Mouse (Mus musculus): ENCODE results near the gene Gopc. TPM values are rescaled to one million over a fixed set of nuclear protein-coding genes. Genes with fewer than 3 reads are reported as not detected.

Gopc gene
- polyA plus RNA-seq, 1 experiment from 2014 or later = 21.4 TPM

Other genes starting within 250 kb of the Gopc start
- gene Ros1, start 186.9 kb downstream of the Gopc start, polyA plus RNA-seq (2015; fragmentation: Nextera tagmentation; extraction: Ambion mirVana) = 1.7 and 2.1 TPM in 2 replicates
- gene Dcbld1, start 148.5 kb downstream of the Gopc start, polyA plus RNA-seq (2015; fragmentation: Nextera tagmentation; extraction: Ambion mirVana) = 32.5 and 33.2 TPM in 2 replicates
- not detected in 2 replicates for gene Gm26741, start 23.4 kb downstream of the Gopc start, polyA plus RNA-seq (2015; fragmentation: Nextera tagmentation; extraction: Ambion mirVana)
- gene Nepn, start 6.8 kb upstream of the Gopc start, polyA plus RNA-seq (2015; fragmentation: Nextera tagmentation; extraction: Ambion mirVana) = 0.15 and 0.35 TPM in 2 replicates
- gene Nus1, start 35.4 kb upstream of the Gopc start, polyA plus RNA-seq (2015; fragmentation: Nextera tagmentation; extraction: Ambion mirVana) = 15.8 and 16.1 TPM in 2 replicates

Data from kidney, embryonic 16.5 days (tissue).